Mouse (Mus musculus) ES-Bruce4 (cell line): ENCODE results near the gene Heg1. TPM values are rescaled to one million over a fixed set of nuclear protein-coding genes. Genes with fewer than 3 reads are reported as not detected.

Experiments used
- H3K27ac ChIP-seq: 2 replicates; pipeline ENCODE4 v1.5.1; 2012; ENCODE audit warnings: low read length, inconsistent platforms; ENCODE audit not compliant: insufficient read depth
- H3K27me3 ChIP-seq: 2 replicates; pipeline ENCODE4 v1.6.1; 2012; ENCODE audit warnings: mild to moderate bottlenecking, low read length, inconsistent platforms; ENCODE audit not compliant: control insufficient read depth, poor library complexity, insufficient read depth, severe bottlenecking
- H3K36me3 ChIP-seq: 2 replicates; pipeline ENCODE4 v1.6.1; 2012; ENCODE audit warnings: inconsistent platforms, mild to moderate bottlenecking, low read length, moderate library complexity; ENCODE audit not compliant: control insufficient read depth, poor library complexity, insufficient read depth, severe bottlenecking
- H3K4me1 ChIP-seq: one replicate; pipeline ENCODE4 v1.8.1; 2011; ENCODE audit warnings: low read length; ENCODE audit not compliant: control insufficient read depth, insufficient read depth
- H3K4me3 ChIP-seq: 2 replicates; pipeline ENCODE4 v1.5.1; 2011; ENCODE audit warnings: low read depth, mild to moderate bottlenecking, low read length
- H3K9ac ChIP-seq: 2 replicates; pipeline ENCODE4 v1.6.1; 2012; ENCODE audit warnings: low read depth, mild to moderate bottlenecking, inconsistent platforms; ENCODE audit not compliant: poor library complexity, severe bottlenecking
- H3K9me3 ChIP-seq: replicated peaks from 2 replicates; pipeline ENCODE4 v1.6.1; 2012; ENCODE audit warnings: mild to moderate bottlenecking, low read length, inconsistent platforms; ENCODE audit not compliant: control insufficient read depth, poor library complexity, insufficient read depth, severe bottlenecking
- CTCF ChIP-seq: IDR thresholded peaks from one replicate; pipeline ENCODE4 v1.8.1; 2011; ENCODE audit warnings: low read depth, low read length
- EP300 ChIP-seq: IDR thresholded peaks from 2 replicates; pipeline ENCODE4 v1.6.1; 2011; ENCODE audit warnings: low read depth, low read length; ENCODE audit not compliant: insufficient read depth
- POLR2A ChIP-seq: IDR thresholded peaks from one replicate; pipeline ENCODE4 v1.8.1; 2011; ENCODE audit warnings: low read length; ENCODE audit not compliant: insufficient read depth
- polyA plus RNA-seq: library from polyadenylated mRNA; stranded (reverse); fragments of >200 nt; gene quantifications from 2 replicates; pipeline ENCODE4 v1.2.4, GENCODE M21; 2011; ENCODE audit warnings: low read depth; ENCODE audit not compliant: missing spikeins, insufficient read depth, insufficient read length

Heg1 gene
- polyA plus RNA-seq, 1 experiment = 21.7 TPM

DNA sequence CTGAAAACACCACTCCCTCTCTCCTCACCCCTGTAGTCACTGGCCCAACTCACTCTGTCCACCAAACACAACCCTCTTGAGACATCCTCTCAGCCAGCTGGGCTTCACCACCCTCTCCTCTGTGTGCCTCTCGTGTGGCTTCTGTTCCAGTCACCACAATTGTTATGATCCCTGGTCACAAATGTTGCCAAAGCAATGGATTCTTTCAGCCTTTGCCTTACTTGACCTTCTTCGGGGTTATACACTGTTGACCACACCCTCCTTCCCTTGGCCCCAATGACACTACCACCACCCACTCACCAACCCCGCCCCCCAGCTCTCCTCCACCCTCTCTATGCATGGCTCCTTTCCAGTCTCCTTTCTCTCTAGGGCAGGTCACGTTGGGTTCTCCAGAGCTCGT lies 6.3 kb upstream of the Heg1 start:
- no peak overlapping the region for H3K9ac ChIP-seq
- H3K4me3 ChIP-seq = no peak overlapping the region
- TF ChIP-seq CTCF = no peak
- no peak for TF ChIP-seq POLR2A
- no peak for TF ChIP-seq EP300
- H3K27ac ChIP-seq = no peak overlapping the region
- peaks cover 7% of the 10 kb centered on the region for H3K4me1 ChIP-seq
- no peaks in the 10 kb centered on the region for H3K27me3 ChIP-seq
- no peaks in the 10 kb centered on the region for H3K9me3 ChIP-seq
- no peaks in the 10 kb centered on the region for H3K36me3 ChIP-seq

DNA sequence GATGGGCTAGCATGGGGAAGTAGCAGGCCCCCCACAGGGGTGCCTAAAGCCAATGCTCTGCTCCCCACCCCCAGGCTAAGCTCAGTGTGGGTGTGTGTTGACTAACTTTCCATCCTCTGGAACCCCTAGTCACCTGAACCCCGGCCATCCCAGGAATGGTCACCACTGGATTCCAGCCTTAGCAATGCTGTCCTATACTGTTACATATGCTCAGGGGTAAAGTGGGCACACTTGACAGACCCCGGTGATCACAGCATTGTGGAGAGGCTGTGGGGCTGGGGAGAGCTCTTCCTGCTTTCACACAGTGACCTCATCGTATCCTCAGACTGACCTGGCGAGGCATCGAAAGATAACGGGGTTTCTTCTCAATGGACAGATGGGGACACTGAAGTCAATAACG lies 3.9 kb upstream of the Heg1 start:
- Histone ChIP-seq H3K9me3 (no peaks in the 10 kb centered on the region), H3K27me3 (peaks cover 7% of the 10 kb centered on the region; the same call in 1 of the 2 replicates), H3K9ac (no peak overlapping the region), H3K36me3 (no peaks in the 10 kb centered on the region), H3K4me3 (no peak overlapping the region), H3K27ac (no peak overlapping the region), H3K4me1 (peaks cover 8% of the 10 kb centered on the region)
- TF ChIP-seq POLR2A = no peak
- no peak for TF ChIP-seq CTCF
- TF ChIP-seq EP300 = no peak

DNA sequence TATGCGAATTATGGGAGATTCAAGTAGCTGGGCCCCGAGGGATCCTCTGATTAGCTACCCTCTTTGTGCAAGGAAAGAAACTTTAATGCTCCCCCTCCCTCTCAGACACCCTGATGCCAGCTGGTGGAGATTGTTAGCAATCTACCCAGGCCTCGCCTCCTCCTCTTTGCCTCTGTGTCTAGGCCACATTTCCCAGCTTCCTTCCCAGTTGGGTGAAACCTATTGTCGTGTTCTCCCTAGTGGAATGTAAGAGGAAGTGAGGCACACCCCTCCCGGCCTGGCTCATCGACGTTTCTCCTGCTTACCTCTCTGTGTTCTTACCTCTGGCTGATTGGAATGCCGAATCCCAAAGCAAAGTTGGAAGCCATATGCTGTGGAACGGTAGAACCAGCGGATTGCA lies 3.4 kb upstream of the Heg1 start:
- peaks cover 10% of the 10 kb centered on the region for H3K4me1 ChIP-seq

DNA sequence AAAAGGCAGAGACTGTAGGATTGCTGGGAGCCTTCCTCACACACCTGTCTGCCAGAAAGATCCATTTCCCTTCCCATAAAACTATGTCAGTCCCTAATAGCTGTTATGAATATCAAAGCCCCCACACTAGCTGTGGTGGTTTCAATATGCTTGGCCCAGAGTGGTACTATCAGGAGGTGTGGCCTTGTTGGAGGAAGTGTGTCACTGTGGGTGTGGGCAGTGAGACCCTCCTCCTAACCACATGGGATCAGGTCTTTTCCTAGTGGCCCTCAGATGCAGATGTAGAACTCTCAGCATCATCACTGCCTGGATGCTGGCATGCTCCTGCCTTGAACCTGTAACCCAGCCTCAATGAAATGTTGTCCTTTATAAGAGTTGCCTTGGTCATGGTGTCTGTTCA lies 2.5 kb upstream of the Heg1 start:
- Histone ChIP-seq H3K27ac (no peak overlapping the region), H3K9ac (no peak overlapping the region), H3K27me3 (peaks cover 8% of the 10 kb centered on the region; the same call in 1 of the 2 replicates), H3K36me3 (no peaks in the 10 kb centered on the region), H3K4me1 (peaks cover 9% of the 10 kb centered on the region), H3K4me3 (no peak overlapping the region), H3K9me3 (no peaks in the 10 kb centered on the region)
- TF ChIP-seq CTCF (no peak), POLR2A (no peak), EP300 (no peak)

More for the DNA sequence above, 3.4 kb upstream of the Heg1 start:
- H3K9ac ChIP-seq = no peak overlapping the region
- no peaks in the 10 kb centered on the region for H3K9me3 ChIP-seq
- no peak overlapping the region for H3K4me3 ChIP-seq
- no peaks in the 10 kb centered on the region for H3K36me3 ChIP-seq
- TF ChIP-seq EP300 = no peak
- TF ChIP-seq CTCF = no peak
- TF ChIP-seq POLR2A = no peak
- H3K27me3 ChIP-seq = peaks cover 7% of the 10 kb centered on the region; the same call in 1 of the 2 replicates
- no peak overlapping the region for H3K27ac ChIP-seq

DNA sequence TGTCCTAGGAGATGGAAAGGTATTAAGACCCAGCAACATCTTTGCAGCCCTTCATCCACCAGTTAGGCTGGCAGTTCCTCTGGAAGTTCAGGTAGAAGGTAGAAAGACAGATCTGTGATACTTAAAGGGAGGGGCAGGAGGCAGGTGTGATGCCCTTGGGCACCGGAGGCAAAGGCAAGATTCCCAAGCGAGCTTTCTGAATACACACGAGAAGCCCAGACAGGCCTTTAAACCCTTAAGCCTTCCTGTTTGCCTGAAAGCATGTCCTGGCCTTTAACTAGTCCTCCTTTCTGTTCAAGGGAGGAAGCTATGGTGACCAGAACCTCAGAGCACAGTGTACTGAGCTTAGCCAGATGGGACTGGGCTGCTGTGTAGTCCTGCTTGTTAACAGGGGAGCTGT lies 1.5 kb upstream of the Heg1 start:
- no peak overlapping the region for H3K4me3 ChIP-seq
- no peak overlapping the region for H3K27ac ChIP-seq
- no peaks in the 10 kb centered on the region for H3K36me3 ChIP-seq
- H3K9ac ChIP-seq = no peak overlapping the region
- TF ChIP-seq EP300 (no peak), CTCF (no peak)
- peaks cover 8% of the 10 kb centered on the region; the same call in 1 of the 2 replicates for H3K27me3 ChIP-seq
- H3K9me3 ChIP-seq = no peaks in the 10 kb centered on the region
- peaks cover 9% of the 10 kb centered on the region for H3K4me1 ChIP-seq

DNA sequence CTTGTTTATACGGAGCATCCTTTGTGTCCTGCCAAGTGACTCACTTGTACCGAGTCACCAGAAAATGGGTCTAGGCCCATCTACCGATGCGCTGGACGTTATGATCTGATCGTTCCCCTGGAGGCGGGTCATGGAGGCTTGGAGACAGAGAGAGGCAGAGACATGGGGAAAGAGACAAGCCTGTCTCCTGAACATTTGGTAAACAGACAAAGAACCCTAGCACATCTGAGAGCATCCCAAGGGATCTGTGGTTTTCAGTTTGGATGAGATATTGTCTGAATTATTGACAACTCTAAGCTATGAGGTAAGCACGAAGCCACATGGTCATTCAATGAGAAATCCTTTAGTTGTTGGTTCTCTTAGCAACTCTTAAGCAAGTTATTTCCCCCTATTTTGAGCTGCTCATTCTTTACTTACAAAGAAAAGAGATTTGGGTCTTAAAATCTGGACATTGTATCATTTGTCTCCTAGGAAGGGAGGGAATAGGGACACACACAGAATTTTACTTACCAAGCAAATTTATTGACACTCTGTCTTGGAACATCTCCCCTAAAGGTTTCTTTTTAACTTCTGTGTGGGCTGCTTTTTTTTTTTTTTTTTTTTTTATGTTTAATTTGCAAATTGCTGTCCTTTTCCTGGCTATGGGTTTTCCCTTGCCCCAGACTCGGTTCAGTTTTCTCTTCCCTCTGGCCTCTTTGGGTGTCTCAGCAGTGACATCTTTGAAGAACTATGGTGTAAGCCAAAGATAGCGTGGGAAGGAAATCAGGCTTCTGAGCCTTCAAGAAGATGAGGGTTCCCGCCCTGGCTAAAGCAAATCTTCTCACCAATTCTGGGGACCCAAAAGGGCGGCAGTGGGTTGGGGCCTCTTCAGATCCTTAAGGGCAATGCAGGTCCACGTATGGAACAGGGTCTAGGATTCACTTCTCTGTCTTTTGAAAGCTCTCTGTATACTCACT lies 686 bp upstream of the Heg1 start:
- Histone ChIP-seq H3K9me3 (no peaks in the 10 kb centered on the region), H3K27me3 (peaks cover 8% of the 10 kb centered on the region; the same call in 1 of the 2 replicates), H3K4me3 (peak overlapping the region; percentile 45), H3K9ac (peak overlapping the region; percentile 88), H3K4me1 (peaks cover 9% of the 10 kb centered on the region), H3K27ac (no peak overlapping the region), H3K36me3 (no peaks in the 10 kb centered on the region)
- TF ChIP-seq POLR2A (no peak), CTCF (no peak), EP300 (no peak)
